Mouse (Mus musculus): Measurements from ENCODE around the gene Shroom3.

Shroom3 gene

GRCm38 (mm10) chr5:92759156-92759745 is 76.0 kb downstream of the Shroom3 start:
- no peak for DNase-seq

GRCm38 (mm10) chr5:92760542-92760941 is 77.3 kb downstream of the Shroom3 start:
- no peak for DNase-seq

GRCm38 (mm10) chr5:92761615-92762353 is 78.5 kb downstream of the Shroom3 start:
- no peak for DNase-seq

GRCm38 (mm10) chr5:92762425-92762824 is 79.2 kb downstream of the Shroom3 start:
- DNase-seq, result peak in 1 of 2 experiments; percentile 26

GRCm38 (mm10) chr5:92763546-92763952 is 80.3 kb downstream of the Shroom3 start:
- peak; percentile 21 to 53 for DNase-seq

GRCm38 (mm10) chr5:92766301-92766700 is 83.1 kb downstream of the Shroom3 start:
- DNase-seq, result no peak

GRCm38 (mm10) chr5:92767194-92767777 is 84.1 kb downstream of the Shroom3 start:
- DNase-seq, result no peak

- no peak for DNase-seq
These were observed 84.6 kb downstream of the Shroom3 start for GRCm38 (mm10) chr5:92767857-92768291.

- no peak for DNase-seq
These were observed 90.6 kb downstream of the Shroom3 start for GRCm38 (mm10) chr5:92773821-92774220.

GRCm38 (mm10) chr5:92774419-92774818 is 91.2 kb downstream of the Shroom3 start:
- no peak for DNase-seq

GRCm38 (mm10) chr5:92774893-92775292 is 91.7 kb downstream of the Shroom3 start:
- DNase-seq, result no peak

GRCm38 (mm10) chr5:92778395-92778794 is 95.2 kb downstream of the Shroom3 start:
- DNase-seq, result no peak

GRCm38 (mm10) chr5:92781082-92781481 is 97.8 kb downstream of the Shroom3 start:
- DNase-seq, result no peak

GRCm38 (mm10) chr5:92784037-92784860 is 101.0 kb downstream of the Shroom3 start:
- DNase-seq, result peak; percentile 79 to 83

- DNase-seq, result peak; percentile 56 to 89
These were observed 102.7 kb downstream of the Shroom3 start for GRCm38 (mm10) chr5:92785870-92786436.

- peak in 1 of 2 experiments; percentile 42 for DNase-seq
These were observed 105.8 kb downstream of the Shroom3 start for GRCm38 (mm10) chr5:92788990-92789389.

GRCm38 (mm10) chr5:92796089-92796990 is 113.1 kb downstream of the Shroom3 start:
- peak; percentile 30 to 60 for DNase-seq

- no peak for DNase-seq
These were observed 114.7 kb downstream of the Shroom3 start for GRCm38 (mm10) chr5:92797981-92798380.

GRCm38 (mm10) chr5:92804379-92804778 is 121.1 kb downstream of the Shroom3 start:
- DNase-seq, result no peak

- DNase-seq, result peak; percentile 91 to 94
These were observed 125.5 kb downstream of the Shroom3 start for GRCm38 (mm10) chr5:92808503-92809415.

GRCm38 (mm10) chr5:92809416-92809750 is 126.1 kb downstream of the Shroom3 start:
- DNase-seq, result no peak

Measured in kidney, adult 8-10 months (tissue).